ENCODE assay signal across 10 mouse cellular contexts in the genomic region with DNA sequence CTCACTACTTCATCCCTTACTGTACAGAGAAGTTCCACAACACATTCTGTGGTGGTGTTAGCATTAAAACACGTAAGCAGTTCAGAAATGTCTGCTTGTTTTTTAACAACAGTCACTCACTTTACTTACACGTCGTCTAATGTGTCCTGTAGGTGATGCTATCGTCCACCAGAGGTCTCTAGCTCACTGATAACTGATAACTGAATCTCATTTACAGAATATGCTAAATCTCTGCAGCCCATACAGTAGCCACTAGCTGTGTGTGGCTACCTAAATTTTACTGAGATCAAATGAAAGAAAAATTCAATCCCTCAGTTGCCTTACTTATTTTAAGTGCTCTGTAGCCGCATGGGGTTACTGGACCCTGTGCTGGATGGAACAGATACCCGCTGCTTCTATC. TPM values are rescaled to one million over a fixed set of nuclear protein-coding genes. Genes with fewer than 3 reads are reported as not detected.
A peak's percentile ranks its signal among the peaks of the same experiment; 100 is the strongest.
DNase-seq lines count a peak whose midpoint lies in the region; ATAC-seq and TF ChIP-seq lines count a peak whose summit lies in the region.
"Had no signal": no experiment of that assay in that cellular context is flagged by ENCODE, and none has a peak within 500 bp of the region (broad histone marks: within the 10 kb centered on the region; RNA-seq: fewer than 3 reads in every experiment).

No protein-coding gene starts in this region.

- no peaks in the 10 kb centered on the region for H3K9me3 ChIP-seq in kidney, postnatal 0 days (replicated peaks; ENCODE audit: low read length)
- H3K9me3 ChIP-seq in MEL (replicated peaks; ENCODE audit: insufficient read depth, low read length) = no peaks in the 10 kb centered on the region
- H3K9me3 ChIP-seq in hindbrain, embryonic 15.5 days = no peaks in the 10 kb centered on the region

- H3K79me2 ChIP-seq in MEL (ENCODE audit: control insufficient read depth, insufficient read depth, low read length, poor library complexity) = no peaks in the 10 kb centered on the region

- H3K27ac ChIP-seq in kidney, postnatal 0 days = no peak overlapping the region
- no peak overlapping the region for H3K27ac ChIP-seq in MEL (ENCODE audit: control insufficient read depth, low read depth, low read length)
- H3K27ac ChIP-seq in hindbrain, embryonic 15.5 days (replicated peaks) = no peak overlapping the region

- TF ChIP-seq CTCF in kidney, postnatal 0 days (IDR thresholded peaks at IDR 0.05; ENCODE audit: low read depth) = peak; percentile 75
- TF ChIP-seq CTCF in MEL (IDR thresholded peaks at IDR 0.05 in 2 of 3, conservative IDR thresholded peaks at IDR 0.05 in 1 of 3; ENCODE audit: control insufficient read depth in 1 of 3, insufficient read depth in 1 of 3, low read depth in 2 of 3, low read length in 3 of 3, poor library complexity in 1 of 3, severe bottlenecking in 1 of 3) = peak; percentile 5 to 49 (median 34); a peak in 4 of 6 replicates

- no peaks in the 10 kb centered on the region for H3K36me3 ChIP-seq in kidney, postnatal 0 days (ENCODE audit: insufficient read depth, low read length)
- H3K36me3 ChIP-seq in MEL (ENCODE audit: control insufficient read depth in 1 of 2, insufficient read depth in 2 of 2, low read length in 2 of 2) = no peaks in the 10 kb centered on the region
- no peaks in the 10 kb centered on the region for H3K36me3 ChIP-seq in hindbrain, embryonic 15.5 days

- TF ChIP-seq EP300 in MEL (IDR thresholded peaks at IDR 0.05; ENCODE audit: low read depth in 1 of 2, low read length in 2 of 2) = no peak

- H3K4me3 ChIP-seq in kidney, postnatal 0 days (replicated peaks; ENCODE audit: low read depth, low read length) = no peak overlapping the region
- no peak overlapping the region for H3K4me3 ChIP-seq in MEL (ENCODE audit: control insufficient read depth in 1 of 2, insufficient read depth in 1 of 2, low read depth in 2 of 2, low read length in 2 of 2)
- no peak overlapping the region for H3K4me3 ChIP-seq in hindbrain, embryonic 15.5 days

- no peak overlapping the region for H3K9ac ChIP-seq in kidney, postnatal 0 days (ENCODE audit: low read depth, low read length)
- H3K9ac ChIP-seq in MEL (ENCODE audit: control insufficient read depth, low read depth, low read length, poor library complexity, severe bottlenecking) = no peak overlapping the region
- no peak overlapping the region for H3K9ac ChIP-seq in hindbrain, embryonic 15.5 days

- no peak overlapping the region for H3K4me2 ChIP-seq in kidney, postnatal 0 days (ENCODE audit: low read length)
- H3K4me2 ChIP-seq in hindbrain, embryonic 15.5 days = no peak overlapping the region

- H3K4me1 ChIP-seq in kidney, postnatal 0 days (replicated peaks; ENCODE audit: insufficient read depth, low read length) = no peaks in the 10 kb centered on the region
- no peaks in the 10 kb centered on the region for H3K4me1 ChIP-seq in MEL (ENCODE audit: control insufficient read depth in 1 of 2, insufficient read depth in 2 of 2, low read length in 2 of 2)
- no peaks in the 10 kb centered on the region for H3K4me1 ChIP-seq in hindbrain, embryonic 15.5 days (replicated peaks)

- no peak for ATAC-seq in kidney, postnatal 0 days (replicated peaks; ENCODE audit: low FRiP score, low read depth)
- ATAC-seq in hindbrain, embryonic 15.5 days (ENCODE audit: low FRiP score, low read depth) = peak; percentile 87

- peak; percentile 63 for DNase-seq in kidney, postnatal 0 days (ENCODE audit: low spot score)
- no peak for DNase-seq in kidney, adult 18-20 months
- peak; percentile 51 for DNase-seq in A20 (ENCODE audit: low read depth, low spot score)
- DNase-seq in MEL (ENCODE audit: low read depth, low spot score) = peak; percentile 26
- DNase-seq in thymus, postnatal 10 days (ENCODE audit: low spot score in 2 of 2) = no peak
- DNase-seq in thymus, postnatal 0 days (ENCODE audit: low spot score) = no peak
- no peak for DNase-seq in gastrocnemius, postnatal 10 days

- WGBS in kidney, postnatal 0 days = 32% methylated on average over 6 of the region's 6 CpGs
- 29% methylated on average over 6 of the region's 6 CpGs for WGBS in hindbrain, embryonic 15.5 days

- peak; percentile 45 for TF ChIP-seq RAD21 in MEL (IDR thresholded peaks at IDR 0.05; ENCODE audit: low read depth, low read length)

- no peak for TF ChIP-seq POLR2A in MEL (IDR thresholded peaks at IDR 0.05; ENCODE audit: control insufficient read depth in 1 of 2, insufficient read depth in 1 of 2, low read depth in 1 of 2, low read length in 2 of 2, poor library complexity in 1 of 2)

- H3K27me3 ChIP-seq in kidney, postnatal 0 days (ENCODE audit: insufficient read depth, low read length) = no peaks in the 10 kb centered on the region
- no peaks in the 10 kb centered on the region for H3K27me3 ChIP-seq in MEL (ENCODE audit: control insufficient read depth in 1 of 2, insufficient read depth in 2 of 2, low read length in 2 of 2)
- H3K27me3 ChIP-seq in hindbrain, embryonic 15.5 days = peaks cover 17% of the 10 kb centered on the region

TF ChIP-seq in MEL, 35 proteins besides CTCF, POLR2A, EP300 and RAD21:
- TF ChIP-seq GATA1 (IDR thresholded peaks at IDR 0.05; ENCODE audit: low read depth, low read length) = peak; percentile 34; the same call in 1 of the 2 replicates
- TF ChIP-seq ETS1 (IDR thresholded peaks at IDR 0.05; ENCODE audit: low read depth, low read length) = no peak
- TF ChIP-seq MAX (IDR thresholded peaks at IDR 0.05; ENCODE audit: low read length) = no peak
- no peak for TF ChIP-seq GABPA (IDR thresholded peaks at IDR 0.05; ENCODE audit: low read depth, low read length)
- peak; percentile 57 for TF ChIP-seq SMC3 (IDR thresholded peaks at IDR 0.05; ENCODE audit: low read depth, low read length)
- TF ChIP-seq BHLHE40 (IDR thresholded peaks at IDR 0.05; ENCODE audit: borderline replicate concordance, low read depth, low read length) = no peak
- no peak for TF ChIP-seq NELFE (IDR thresholded peaks at IDR 0.05; ENCODE audit: low read depth, low read length)
- no peak for TF ChIP-seq SIN3A (IDR thresholded peaks at IDR 0.05; ENCODE audit: low read length)
- TF ChIP-seq NRF1 (IDR thresholded peaks at IDR 0.05; ENCODE audit: insufficient read depth, low read depth, low read length, poor library complexity, severe bottlenecking) = no peak
- TF ChIP-seq TAL1 (IDR thresholded peaks at IDR 0.05; ENCODE audit: low read length) = no peak
- peak; percentile 39; the same call in 1 of the 2 replicates for TF ChIP-seq ZC3H11A (IDR thresholded peaks at IDR 0.05; ENCODE audit: low read depth, low read length)
- TF ChIP-seq MYB (IDR thresholded peaks at IDR 0.05; ENCODE audit: low read depth, low read length) = no peak
- no peak for TF ChIP-seq MAFK (IDR thresholded peaks at IDR 0.05; ENCODE audit: borderline replicate concordance, low read depth, low read length)
- no peak for TF ChIP-seq USF2 (IDR thresholded peaks at IDR 0.05; ENCODE audit: borderline replicate concordance in 1 of 2, insufficient read depth in 1 of 2, low read depth in 1 of 2, low read length in 2 of 2)
- no peak for TF ChIP-seq USF1 (IDR thresholded peaks at IDR 0.05; ENCODE audit: low read depth, low read length)
- TF ChIP-seq MYC (IDR thresholded peaks at IDR 0.05; ENCODE audit: low read depth, low read length) = no peak
- no peak for TF ChIP-seq CHD1 (IDR thresholded peaks at IDR 0.05; ENCODE audit: low read depth, low read length)
- TF ChIP-seq ELF1 (IDR thresholded peaks at IDR 0.05; ENCODE audit: low read depth, low read length) = no peak
- TF ChIP-seq E2F4 (IDR thresholded peaks at IDR 0.05; ENCODE audit: borderline replicate concordance, low read depth, low read length) = no peak
- TF ChIP-seq KAT2A (conservative IDR thresholded peaks at IDR 0.05; ENCODE audit: low read depth, low read length) = no peak
- no peak for TF ChIP-seq MEF2A (IDR thresholded peaks at IDR 0.05; ENCODE audit: extremely low read depth, insufficient replicate concordance, low read depth, low read length, poor library complexity, severe bottlenecking)

RNA-seq across cellular contexts. Expression of a gene that starts 25.3 kb away (rescaled TPM):
- polyA plus RNA-seq in kidney, postnatal 0 days (2015; fragmentation: Nextera tagmentation; extraction: Ambion mirVana) = not detected in 2 replicates
- not detected in 2 replicates for total RNA-seq in MEL (2012; rRNA removed)
- polyA plus RNA-seq in MEL (2012; ENCODE audit: insufficient read depth in 1 of 2, insufficient read length in 2 of 2, low read depth in 1 of 2, low replicate concordance in 2 of 2, missing spikeins in 1 of 2) = not detected
- polyA plus RNA-seq in hindbrain, embryonic 15.5 days (2015; fragmentation: Nextera tagmentation; extraction: Ambion mirVana) = 0.12 TPM in 1 of 2 replicates, not detected in the other
- polyA plus RNA-seq in thymus, postnatal 0 days (2015; fragmentation: Nextera tagmentation; extraction: Ambion mirVana) = not detected in 2 replicates
- total RNA-seq in gastrocnemius, postnatal 10 days (2021) = not detected
- total RNA-seq: layer of hippocampus, postnatal 10 days had no signal

RNA-seq across cellular contexts. Expression of a gene that starts 51.1 kb away (rescaled TPM):
- not detected in 2 replicates for polyA plus RNA-seq in kidney, postnatal 0 days (2015; fragmentation: Nextera tagmentation; extraction: Ambion mirVana)
- not detected in 2 replicates for total RNA-seq in MEL (2012; rRNA removed)
- polyA plus RNA-seq in MEL (2012; ENCODE audit: insufficient read depth in 1 of 2, insufficient read length in 2 of 2, low read depth in 1 of 2, low replicate concordance in 2 of 2, missing spikeins in 1 of 2) = not detected
- polyA plus RNA-seq in hindbrain, embryonic 15.5 days (2015; fragmentation: Nextera tagmentation; extraction: Ambion mirVana) = 0.06 TPM in 1 of 2 replicates, not detected in the other
- polyA plus RNA-seq in thymus, postnatal 0 days (2015; fragmentation: Nextera tagmentation; extraction: Ambion mirVana) = 0.05 TPM in 1 of 2 replicates, not detected in the other
- total RNA-seq in gastrocnemius, postnatal 10 days (2021) = not detected
- total RNA-seq: adrenal gland, postnatal 36 days had no signal

Comparison
In these comparisons a context has a peak if more than half of its experiments do, and no peak if none do; other contexts are left out.
1. DNase-seq: peak in kidney, postnatal 0 days (single experiment), A20 (single experiment) and MEL (single experiment); none in kidney, adult 18-20 months (single experiment), thymus, postnatal 10 days (0 of 2), thymus, postnatal 0 days (single experiment) and gastrocnemius, postnatal 10 days (single experiment).